Mouse (Mus musculus) embryonic facial prominence, embryonic 14.5 days (tissue): ENCODE data around the gene Anks6. TPM values are rescaled to one million over a fixed set of nuclear protein-coding genes. Genes with fewer than 3 reads are reported as not detected.

ENCODE experiments used
- ATAC-seq: fragments of 200-750 bp; cut with Nextera tagmentation; 2 replicates; pipeline ENCODE4 v1.8.0; 2017; ENCODE audit warnings: low read depth, moderate number of reproducible peaks, moderate TSS enrichment
- DNase-seq: peaks from one replicate; pipeline ENCODE4 v3.0.0-alpha.2; 2015; ENCODE audit warnings: low spot score
- H3K27ac ChIP-seq: fragments of 300-500 bp; sonication (generic); replicated peaks from 2 replicates; pipeline ENCODE4 v1.5.1; 2014; ENCODE audit warnings: low read depth, mild to moderate bottlenecking, low read length, moderate library complexity
- H3K27me3 ChIP-seq: fragments of 300-500 bp; sonication (generic); replicated peaks from 2 replicates; pipeline ENCODE4 v1.6.1; 2014; ENCODE audit warnings: low read length; ENCODE audit not compliant: control insufficient read depth, insufficient read depth
- H3K36me3 ChIP-seq: fragments of 300-500 bp; sonication (generic); 2 replicates; pipeline ENCODE4 v1.6.1; 2014; ENCODE audit warnings: low read length, mixed read lengths; ENCODE audit not compliant: control insufficient read depth, insufficient read depth
- H3K4me1 ChIP-seq: fragments of 300-500 bp; sonication (generic); 2 replicates; pipeline ENCODE4 v1.6.1; 2014; ENCODE audit warnings: antibody characterized with exemption, low read length; ENCODE audit not compliant: control insufficient read depth, insufficient read depth
- H3K4me2 ChIP-seq: fragments of 300-500 bp; sonication (generic); 2 replicates; pipeline ENCODE4 v1.6.1; 2014; ENCODE audit warnings: low read depth, mild to moderate bottlenecking, low read length, moderate library complexity, mixed read lengths
- H3K4me3 ChIP-seq: fragments of 300-500 bp; sonication (generic); 2 replicates; pipeline ENCODE4 v1.5.1; 2014; ENCODE audit warnings: low read depth, mild to moderate bottlenecking, low read length
- H3K9ac ChIP-seq: fragments of 300-500 bp; sonication (generic); 2 replicates; pipeline ENCODE4 v1.6.1; 2014; ENCODE audit warnings: low read depth, mild to moderate bottlenecking, low read length, moderate library complexity, mixed read lengths
- H3K9me3 ChIP-seq: fragments of 300-500 bp; sonication (generic); 2 replicates; pipeline ENCODE4 v1.6.1; 2016; ENCODE audit warnings: low read length; ENCODE audit not compliant: control insufficient read depth
- WGBS: fragments of 180-500 bp; shearing (Covaris S2); extraction: QIAGEN DNeasy Blood & Tissue Kit; methylation state at CpG from one replicate; pipeline ENCODE4 v1.1.7; 2014; 5-methylcytosine and 5-hydroxymethylcytosine counted together
- polyA plus RNA-seq: library from polyadenylated mRNA; unstranded; fragments of >200 nt; fragmentation: Nextera tagmentation; extraction: Ambion mirVana; gene quantifications from 2 replicates; pipeline ENCODE4 v1.2.1, GENCODE M21; 2014

The Anks6 gene
- 5.9 and 6.3 TPM in 2 replicates for polyA plus RNA-seq

DNA sequence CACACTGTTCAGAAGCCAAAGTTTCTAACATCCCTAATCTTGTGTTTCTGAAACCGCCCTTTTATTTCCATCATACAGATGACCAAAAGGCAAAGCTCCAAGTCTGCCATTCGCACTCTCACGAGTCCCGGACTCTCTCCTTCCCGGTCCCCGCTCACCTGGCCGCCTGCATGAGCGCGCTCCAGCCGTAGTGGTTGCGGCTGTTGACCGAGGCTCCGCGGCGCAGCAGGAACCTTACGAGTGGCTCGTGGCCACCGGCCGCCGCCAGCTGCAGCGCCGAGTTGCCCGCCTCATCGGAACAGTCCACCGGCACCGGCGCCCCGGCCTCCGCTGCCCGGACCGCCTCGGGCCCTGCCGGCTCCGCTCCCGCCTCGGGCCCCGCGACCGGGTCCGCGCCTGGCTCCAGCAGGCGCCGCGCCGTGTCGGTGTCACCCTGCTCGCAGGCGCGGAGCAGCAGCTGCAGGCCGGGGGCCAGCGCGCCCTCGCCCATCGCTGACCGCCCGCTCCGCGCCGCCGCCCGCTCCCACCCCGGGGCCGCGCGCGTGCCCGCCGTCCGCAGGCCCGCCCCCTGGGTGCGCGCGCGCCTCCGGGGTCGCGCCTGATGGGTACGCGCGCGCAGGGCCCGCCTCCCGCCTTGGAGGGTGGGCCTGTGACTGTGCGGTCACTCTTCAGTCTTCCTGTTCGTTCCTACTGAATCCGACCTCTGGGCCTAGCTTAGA is at the start of gene Anks6:
Anks6 (minus strand) TSS at position 637 of the 719 bp plus-strand sequence.
- under 1% methylated on average over 34 of the region's 86 CpGs for WGBS
- Histone ChIP-seq H3K36me3 (no peaks in the 10 kb centered on the region), H3K9me3 (no peaks in the 10 kb centered on the region), H3K27ac (peak within 1 kb of the TSS; percentile 65), H3K27me3 (no peaks in the 10 kb centered on the region), H3K4me1 (peaks cover 10% of the 10 kb centered on the region; the same call in 1 of the 2 replicates), H3K4me2 (peak within 1 kb of the TSS; percentile 73), H3K4me3 (peak within 1 kb of the TSS; percentile 83), H3K9ac (peak within 1 kb of the TSS; percentile 85)
- ATAC-seq (peak; percentile 92), DNase-seq (peak; percentile 89)

GRCm38 (mm10) chr4:47103561-47103960 is 46.3 kb upstream of the Anks6 start:
- 88% methylated on average over 10 of the region's 10 CpGs for WGBS
- Histone ChIP-seq H3K4me3 (no peak overlapping the region), H3K4me2 (no peak overlapping the region)

GRCm38 (mm10) chr4:47093647-47094046 is 36.4 kb upstream of the Anks6 start:
- peaks cover 8% of the 10 kb centered on the region for H3K4me1 ChIP-seq
- no peak overlapping the region for H3K4me2 ChIP-seq
- ATAC-seq (peak; percentile 42; the same call in 1 of the 2 replicates), DNase-seq (no peak)
- H3K36me3 ChIP-seq = no peaks in the 10 kb centered on the region
- no peaks in the 10 kb centered on the region for H3K9me3 ChIP-seq
- no peak overlapping the region for H3K27ac ChIP-seq
- no peak overlapping the region for H3K9ac ChIP-seq
- WGBS = 33% methylated on average over 6 of the region's 6 CpGs
- peaks cover 35% of the 10 kb centered on the region for H3K27me3 ChIP-seq
- H3K4me3 ChIP-seq = no peak overlapping the region

More at GRCm38 (mm10) chr4:47103561-47103960, 46.3 kb upstream of the Anks6 start:
- no peaks in the 10 kb centered on the region for H3K4me1 ChIP-seq
- H3K27me3 ChIP-seq = no peaks in the 10 kb centered on the region
- no peak overlapping the region for H3K9ac ChIP-seq
- no peaks in the 10 kb centered on the region for H3K9me3 ChIP-seq
- ATAC-seq (no peak), DNase-seq (no peak)
- no peaks in the 10 kb centered on the region for H3K36me3 ChIP-seq
- H3K27ac ChIP-seq = no peak overlapping the region

DNA sequence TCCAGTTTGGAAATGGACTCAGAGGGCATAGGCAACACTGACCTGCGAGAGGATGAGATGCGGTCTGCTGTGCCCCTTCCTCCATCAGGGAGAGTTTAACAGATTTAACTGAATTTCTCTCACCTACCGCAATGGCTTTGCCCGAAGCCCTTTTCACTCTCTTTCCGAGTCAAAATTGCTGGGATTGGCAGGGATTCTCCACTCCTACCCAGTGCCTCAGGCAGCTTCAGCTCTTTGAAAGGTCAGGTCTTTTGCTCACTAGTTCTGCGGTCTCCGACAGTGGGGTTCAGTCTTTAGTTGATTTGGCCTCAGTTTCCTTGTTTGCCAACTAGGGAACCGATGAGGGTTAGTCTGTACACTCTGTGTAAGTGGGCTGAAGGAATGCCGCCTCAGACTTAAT is 35.9 kb upstream of the Anks6 start:
- H3K27me3 ChIP-seq = peaks cover 35% of the 10 kb centered on the region
- no peak overlapping the region for H3K27ac ChIP-seq
- no peaks in the 10 kb centered on the region for H3K9me3 ChIP-seq
- WGBS = 31% methylated on average over 9 of the region's 9 CpGs
- peak overlapping the region; percentile 100; the same call in 1 of the 2 replicates for H3K4me2 ChIP-seq
- H3K4me3 ChIP-seq = peak overlapping the region; percentile 65; the same call in 1 of the 2 replicates
- DNase-seq (no peak), ATAC-seq (no peak)
- peaks cover 8% of the 10 kb centered on the region for H3K4me1 ChIP-seq
- H3K36me3 ChIP-seq = no peaks in the 10 kb centered on the region
- no peak overlapping the region for H3K9ac ChIP-seq

DNA sequence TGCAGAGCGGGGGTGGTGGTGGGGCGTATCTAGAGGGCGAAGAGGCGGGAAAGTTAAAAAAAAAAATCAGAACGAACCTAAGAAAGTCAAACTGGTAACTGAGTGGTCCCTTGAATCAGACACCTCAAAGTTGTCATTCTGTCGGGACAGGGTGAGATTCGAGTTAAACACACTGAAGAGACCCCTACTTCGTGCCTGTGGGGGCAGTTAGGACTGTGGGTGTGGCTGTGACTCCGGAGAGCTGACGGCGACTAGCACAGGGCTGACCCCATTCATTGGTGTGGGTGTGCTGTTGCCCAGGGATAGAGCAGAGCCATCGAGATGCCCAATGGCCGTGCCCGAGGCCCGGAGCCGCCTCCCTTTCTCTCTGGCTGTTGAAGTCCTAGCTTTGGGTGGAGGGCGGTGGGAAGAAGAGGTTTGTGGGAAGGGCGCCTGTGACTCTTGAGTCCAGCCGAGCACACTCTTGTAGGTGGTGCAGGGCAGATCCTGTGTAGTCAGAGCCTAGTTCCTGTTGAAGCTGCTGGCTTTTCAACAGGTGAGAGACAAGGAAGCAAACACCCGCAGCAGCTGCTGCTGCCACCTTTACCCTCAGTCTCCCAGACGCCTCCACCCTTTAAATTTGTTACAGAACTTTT is 35.3 kb upstream of the Anks6 start:
- Histone ChIP-seq H3K4me1 (peaks cover 8% of the 10 kb centered on the region), H3K4me3 (peak overlapping the region; percentile 65), H3K27me3 (peaks cover 35% of the 10 kb centered on the region), H3K9ac (peak overlapping the region; percentile 59), H3K36me3 (no peaks in the 10 kb centered on the region), H3K4me2 (peak overlapping the region; percentile 100), H3K27ac (no peak overlapping the region), H3K9me3 (no peaks in the 10 kb centered on the region)
- under 1% methylated on average over 19 of the region's 21 CpGs for WGBS
- ATAC-seq (peak; percentile 31; the same call in 1 of the 2 replicates), DNase-seq (no peak)

DNA sequence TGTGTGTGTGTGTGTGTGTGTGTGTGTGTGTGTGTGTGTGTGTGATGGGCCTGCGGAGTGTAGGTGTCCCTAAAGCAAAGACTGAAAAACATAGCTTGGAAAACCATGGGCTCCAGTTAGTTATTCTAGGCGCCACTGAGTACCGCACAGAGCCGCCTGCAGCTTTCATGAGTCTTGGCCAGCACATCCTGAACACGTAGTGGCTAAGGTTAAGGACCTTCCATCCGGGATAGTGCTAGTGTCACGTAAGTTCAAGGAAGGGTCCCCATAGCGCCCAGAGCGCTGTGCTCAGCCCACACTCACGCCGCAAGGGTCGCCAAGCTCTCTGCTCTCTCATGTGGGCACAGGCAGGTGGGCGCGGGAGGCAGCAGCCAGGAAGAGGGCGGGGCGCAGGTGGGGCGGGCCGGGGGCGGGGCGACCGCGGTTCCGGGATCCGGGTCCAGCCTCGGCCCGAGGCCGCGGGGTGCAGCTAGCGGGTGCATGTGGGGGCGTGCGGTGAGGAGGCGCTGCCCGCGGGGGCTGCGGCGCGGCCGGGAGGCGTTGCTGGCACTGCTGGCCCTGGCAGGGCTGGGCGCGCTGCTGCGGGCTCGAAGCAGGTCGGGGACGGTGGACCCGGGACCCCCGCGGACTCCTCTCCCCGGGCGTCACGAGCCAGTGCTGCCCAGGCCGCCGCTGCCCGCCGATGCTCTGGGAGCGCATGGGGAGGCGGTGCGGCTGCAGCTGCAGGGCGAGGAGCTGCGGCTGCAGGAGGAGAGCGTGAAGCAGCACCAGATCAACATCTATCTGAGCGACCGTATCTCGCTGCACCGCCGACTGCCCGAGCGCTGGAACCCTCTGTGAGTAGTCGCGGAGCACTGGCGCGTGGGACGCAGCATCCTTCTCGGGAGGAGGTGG is 34.5 kb upstream of the Anks6 start, which contains the start of gene Galnt12:
Galnt12 (plus strand) TSS at position 417 of the 894 bp plus-strand sequence.
- Histone ChIP-seq H3K9ac (peak within 1 kb of the TSS; percentile 59), H3K36me3 (no peaks in the 10 kb centered on the region), H3K27me3 (peaks cover 35% of the 10 kb centered on the region), H3K4me3 (peak within 1 kb of the TSS; percentile 65), H3K4me1 (peaks cover 8% of the 10 kb centered on the region), H3K27ac (no peak within 1 kb of the TSS), H3K9me3 (no peaks in the 10 kb centered on the region), H3K4me2 (peak within 1 kb of the TSS; percentile 100)
- DNase-seq = peak; percentile 53
- peak; percentile 69 for ATAC-seq
- WGBS = 2% methylated on average over 28 of the region's 74 CpGs

DNA sequence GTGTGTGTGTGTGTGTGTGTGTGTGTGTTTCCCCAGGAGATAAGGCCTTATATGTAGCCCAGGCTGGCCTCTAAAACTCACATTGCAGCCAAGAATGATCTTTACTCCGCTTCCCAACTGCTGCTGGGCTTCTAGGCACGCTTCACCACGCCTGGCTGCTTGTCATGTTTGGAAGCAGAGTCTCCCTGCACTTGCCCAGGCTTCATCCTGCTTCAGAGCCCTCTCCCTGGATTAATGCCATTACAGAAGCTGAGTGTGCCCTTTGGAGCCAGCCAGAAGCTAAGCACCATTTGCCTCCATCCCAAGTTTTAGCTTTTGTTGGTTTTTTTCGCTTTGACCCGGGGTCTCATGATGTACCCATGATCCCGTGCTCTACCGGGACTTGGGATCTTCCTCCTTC is 31.4 kb upstream of the Anks6 start:
- no peak overlapping the region for H3K9ac ChIP-seq

DNA sequence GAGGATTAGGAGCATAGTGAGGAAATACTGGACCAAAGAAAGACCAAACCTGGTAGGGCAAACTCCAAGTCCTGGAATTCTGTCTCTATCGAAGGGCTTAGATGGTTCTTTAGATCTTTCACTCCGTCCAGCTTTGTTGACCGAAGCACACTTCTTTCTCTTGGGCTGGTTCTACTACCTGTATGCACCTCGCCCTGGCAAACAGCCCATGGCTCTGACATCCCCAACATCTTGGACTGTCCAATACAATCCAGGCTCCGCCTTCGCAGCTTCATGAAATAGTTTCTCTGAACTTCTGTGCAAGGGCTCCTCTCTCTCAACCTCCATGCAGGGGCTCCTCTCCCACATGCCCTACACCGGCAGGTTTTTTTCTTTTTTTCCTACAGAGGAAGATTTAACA is 26.6 kb upstream of the Anks6 start:
- 92% methylated on average over 7 of the region's 7 CpGs for WGBS
- no peaks in the 10 kb centered on the region for H3K36me3 ChIP-seq
- no peak overlapping the region for H3K9ac ChIP-seq
- DNase-seq = no peak
- no peak overlapping the region for H3K4me2 ChIP-seq
- H3K4me3 ChIP-seq = no peak overlapping the region
- H3K9me3 ChIP-seq = no peaks in the 10 kb centered on the region
- no peak for ATAC-seq
- H3K27ac ChIP-seq = no peak overlapping the region
- H3K4me1 ChIP-seq = no peaks in the 10 kb centered on the region
- H3K27me3 ChIP-seq = no peaks in the 10 kb centered on the region

More for the DNA sequence above, 31.4 kb upstream of the Anks6 start:
- Histone ChIP-seq H3K4me2 (no peak overlapping the region), H3K27me3 (peaks cover 26% of the 10 kb centered on the region), H3K27ac (no peak overlapping the region), H3K4me3 (no peak overlapping the region), H3K9me3 (no peaks in the 10 kb centered on the region), H3K36me3 (no peaks in the 10 kb centered on the region), H3K4me1 (peaks cover 8% of the 10 kb centered on the region)
- DNase-seq (no peak), ATAC-seq (no peak)
- WGBS = 89% methylated on average over 7 of the region's 7 CpGs
